Mouse (Mus musculus): ENCODE data around the gene Ntrk2. TPM values are rescaled to one million over a fixed set of nuclear protein-coding genes. Genes with fewer than 3 reads are reported as not detected.

Gene Ntrk2
- total RNA-seq, 2 experiments from 2014 or later: 1.4 to 2.8 TPM

GRCm38 (mm10) chr13:59176485-59176884, 370.1 kb downstream of the Ntrk2 start:
- intact Hi-C loops (cut with DNase I): no loop called here
- no peak for DNase-seq

- DNase-seq: no peak
- intact Hi-C loops (cut with DNase I): no loop called here
These were observed 370.6 kb downstream of the Ntrk2 start for GRCm38 (mm10) chr13:59177003-59177402.

- intact Hi-C loops (cut with DNase I): loop anchor here (10.0 kb wide), 1 partner anchor 545 kb away; no protein-coding TSS in a partner anchor
- no peak for DNase-seq
These were observed 373.6 kb downstream of the Ntrk2 start for GRCm38 (mm10) chr13:59179986-59180385.

GRCm38 (mm10) chr13:59180781-59181180, 374.4 kb downstream of the Ntrk2 start:
- intact Hi-C loops (cut with DNase I): loop anchor here (10.0 kb wide), 1 partner anchor 546 kb away; no protein-coding TSS in a partner anchor
- DNase-seq: no peak

GRCm38 (mm10) chr13:59181188-59181947, 375.0 kb downstream of the Ntrk2 start:
- no peak for DNase-seq
- intact Hi-C loops (cut with DNase I): loop anchor here (10.0 kb wide), 1 partner anchor 547 kb away; no protein-coding TSS in a partner anchor

GRCm38 (mm10) chr13:59182630-59183029, 376.3 kb downstream of the Ntrk2 start:
- DNase-seq: no peak
- intact Hi-C loops (cut with DNase I): loop anchor here (10.0 kb wide), 1 partner anchor 548 kb away; no protein-coding TSS in a partner anchor

Other genes starting within 250 kb of the Ntrk2 start
- gene Slc28a3, start 195.7 kb upstream of the Ntrk2 start, total RNA-seq (2021): not detected

Data from heart, postnatal 14 days (tissue).